Mouse (Mus musculus): ENCODE measurements around the gene Vti1a.
A peak's percentile ranks its signal among the peaks of the same experiment; 100 is the strongest.

Vti1a gene

GRCm38 (mm10) chr19:55316109-55316714 is at the start of gene Vti1a:
TSS of gene Vti1a (plus strand) at chr19:55316295.
- DNase-seq (ENCODE audit: low read depth, low spot score) = peak; percentile 83

- DNase-seq (ENCODE audit: low read depth, low spot score) = no peak
Measured at GRCm38 (mm10) chr19:55266786-55267185, 49.3 kb upstream of the Vti1a start.

- no peak for DNase-seq (ENCODE audit: low read depth, low spot score)
Measured at GRCm38 (mm10) chr19:55268150-55268549, 47.9 kb upstream of the Vti1a start.

- no peak for DNase-seq (ENCODE audit: low read depth, low spot score)
Measured at GRCm38 (mm10) chr19:55269051-55269450, 47.0 kb upstream of the Vti1a start.

GRCm38 (mm10) chr19:55271448-55271847 is 44.6 kb upstream of the Vti1a start:
- DNase-seq (ENCODE audit: low read depth, low spot score) = no peak

- DNase-seq (ENCODE audit: low read depth, low spot score) = no peak
Measured at GRCm38 (mm10) chr19:55273340-55273739, 42.8 kb upstream of the Vti1a start.

- no peak for DNase-seq (ENCODE audit: low read depth, low spot score)
Measured at GRCm38 (mm10) chr19:55276100-55276499, 40.0 kb upstream of the Vti1a start.

- no peak for DNase-seq (ENCODE audit: low read depth, low spot score)
Measured at GRCm38 (mm10) chr19:55276770-55277169, 39.3 kb upstream of the Vti1a start.

GRCm38 (mm10) chr19:55284093-55284492 is 32.0 kb upstream of the Vti1a start:
- DNase-seq (ENCODE audit: low read depth, low spot score) = no peak

- no peak for DNase-seq (ENCODE audit: low read depth, low spot score)
Measured at GRCm38 (mm10) chr19:55286034-55286433, 30.1 kb upstream of the Vti1a start.

- no peak for DNase-seq (ENCODE audit: low read depth, low spot score)
Measured at GRCm38 (mm10) chr19:55288974-55289373, 27.1 kb upstream of the Vti1a start.

GRCm38 (mm10) chr19:55290621-55291270 is 25.3 kb upstream of the Vti1a start:
- DNase-seq (ENCODE audit: low read depth, low spot score) = no peak

- no peak for DNase-seq (ENCODE audit: low read depth, low spot score)
Measured at GRCm38 (mm10) chr19:55292210-55292850, 23.8 kb upstream of the Vti1a start.

- no peak for DNase-seq (ENCODE audit: low read depth, low spot score)
Measured at GRCm38 (mm10) chr19:55293175-55293574, 22.9 kb upstream of the Vti1a start.

GRCm38 (mm10) chr19:55295075-55295474 is 21.0 kb upstream of the Vti1a start:
- no peak for DNase-seq (ENCODE audit: low read depth, low spot score)

- no peak for DNase-seq (ENCODE audit: low read depth, low spot score)
Measured at GRCm38 (mm10) chr19:55295556-55295955, 20.5 kb upstream of the Vti1a start.

GRCm38 (mm10) chr19:55296301-55296700 is 19.8 kb upstream of the Vti1a start:
- DNase-seq (ENCODE audit: low read depth, low spot score) = no peak

- DNase-seq (ENCODE audit: low read depth, low spot score) = no peak
Measured at GRCm38 (mm10) chr19:55297489-55297888, 18.6 kb upstream of the Vti1a start.

- no peak for DNase-seq (ENCODE audit: low read depth, low spot score)
Measured at GRCm38 (mm10) chr19:55297961-55298360, 18.1 kb upstream of the Vti1a start.

- no peak for DNase-seq (ENCODE audit: low read depth, low spot score)
Measured at GRCm38 (mm10) chr19:55299378-55299777, 16.7 kb upstream of the Vti1a start.

GRCm38 (mm10) chr19:55300525-55300924 is 15.6 kb upstream of the Vti1a start:
- no peak for DNase-seq (ENCODE audit: low read depth, low spot score)

- no peak for DNase-seq (ENCODE audit: low read depth, low spot score)
Measured at GRCm38 (mm10) chr19:55305024-55305423, 11.1 kb upstream of the Vti1a start.

GRCm38 (mm10) chr19:55311874-55312273 is 4.2 kb upstream of the Vti1a start:
- no peak for DNase-seq (ENCODE audit: low read depth, low spot score)
